In genomic region chr10:127412776-127413175, GRCm38 (mm10) we compare ENCODE assay signal across 27 mouse cellular contexts. TPM values are rescaled to one million over a fixed set of nuclear protein-coding genes. Genes with fewer than 3 reads are reported as not detected.
"Had no signal": no experiment of that assay in that cellular context is flagged by ENCODE, and none has a peak within 500 bp of the region (broad histone marks: within the 10 kb centered on the region; RNA-seq: fewer than 3 reads in every experiment).

No protein-coding gene starts in this region.

- H3K27ac ChIP-seq: left cerebral cortex, adult 2 months; liver, embryonic 15.5 days had no signal

- H3K4me2 ChIP-seq: intestine, embryonic 15.5 days; liver, embryonic 11.5 days; liver, embryonic 15.5 days; lung, embryonic 15.5 days; midbrain, embryonic 11.5 days had no signal

- H3K9me3 ChIP-seq: intestine, embryonic 15.5 days; liver, embryonic 15.5 days; lung, embryonic 15.5 days had no signal

- DNase-seq: layer of hippocampus, postnatal 36 days; lung, adult 18-20 months; lung, postnatal 14 days; lung, postnatal 4 days; midbrain, embryonic 14.5 days; thymus, adult 18-20 months; thymus, postnatal 36 days had no signal

- H3K27me3 ChIP-seq: intestine, embryonic 15.5 days; liver, embryonic 15.5 days; lung, embryonic 15.5 days had no signal

- H3K9ac ChIP-seq: intestine, embryonic 15.5 days; liver, embryonic 15.5 days; lung, embryonic 15.5 days had no signal

- H3K36me3 ChIP-seq: intestine, embryonic 15.5 days had no signal

- ATAC-seq: intestine, embryonic 15.5 days had no signal

- H3K4me3 ChIP-seq: intestine, embryonic 15.5 days; left cerebral cortex, adult 2 months; liver, embryonic 15.5 days; lung, embryonic 15.5 days had no signal

RNA-seq across cellular contexts. Expression of gene Inhbc, which starts 42.5 kb away (rescaled TPM):
- total RNA-seq: layer of hippocampus, adult 8-10 months; layer of hippocampus, postnatal 10 days; layer of hippocampus, postnatal 36 days; left cerebral cortex, adult 2 months; left cerebral cortex, postnatal 10 days; left cerebral cortex, postnatal 36 days; megakaryocyte progenitor cell, adult 5-6 weeks; megakaryocyte-erythroid progenitor cell, adult 5-6 weeks; midbrain, postnatal 0 days had no signal
- polyA plus RNA-seq: limb, embryonic 14.5 days; midbrain, embryonic 11.5 days; midbrain, embryonic 14.5 days; midbrain, postnatal 0 days; neural tube, embryonic 11.5 days; neural tube, embryonic 14.5 days; small intestine, adult 2 months; spleen, adult 2 months; urinary bladder, adult 2 months had no signal

RNA-seq across cellular contexts. Expression of gene Inhbe, which starts 58.6 kb away (rescaled TPM):
- total RNA-seq: layer of hippocampus, adult 8-10 months; layer of hippocampus, postnatal 10 days; layer of hippocampus, postnatal 36 days; megakaryocyte-erythroid progenitor cell, adult 5-6 weeks; midbrain, postnatal 0 days had no signal
- polyA plus RNA-seq: intestine, embryonic 15.5 days; limb, embryonic 14.5 days; lung, embryonic 15.5 days; midbrain, embryonic 11.5 days; midbrain, postnatal 0 days; neural tube, embryonic 11.5 days; small intestine, adult 2 months; spleen, adult 2 months; testis, adult 2 months; urinary bladder, adult 2 months had no signal
